1 mouse cellular context compared by ENCODE assay signal in genomic region chr7:19820347-19821048, GRCm38 (mm10).
TF ChIP-seq lines count a peak whose summit lies in the region.

No protein-coding gene starts in this region.

TF ChIP-seq in myocyte, 11 proteins besides CTCF, POLR2A, EP300 and RAD21 (continued from another document):
- no peak for TF ChIP-seq SRF (IDR thresholded peaks at IDR 0.05; ENCODE audit: control insufficient read depth, insufficient read length, low read depth)
